Mouse (Mus musculus): ENCODE measurements around the gene Jph3.

Gene Jph3

GRCm38 (mm10) chr8:121730170-121730569 lies 747 bp downstream of the Jph3 start:
- no peak for DNase-seq (ENCODE audit: low read depth, low spot score)

- no peak for DNase-seq (ENCODE audit: low read depth, low spot score)
Measured at GRCm38 (mm10) chr8:121730646-121731045, 1.2 kb downstream of the Jph3 start.

GRCm38 (mm10) chr8:121731060-121731459 lies 1.6 kb downstream of the Jph3 start:
- no peak for DNase-seq (ENCODE audit: low read depth, low spot score)

GRCm38 (mm10) chr8:121731471-121732333 lies 2.3 kb downstream of the Jph3 start:
- DNase-seq (ENCODE audit: low read depth, low spot score) = no peak

GRCm38 (mm10) chr8:121732334-121732665 lies 2.9 kb downstream of the Jph3 start:
- no peak for DNase-seq (ENCODE audit: low read depth, low spot score)

GRCm38 (mm10) chr8:121734262-121734661 lies 4.8 kb downstream of the Jph3 start:
- DNase-seq (ENCODE audit: low read depth, low spot score) = no peak

GRCm38 (mm10) chr8:121736236-121736635 lies 6.8 kb downstream of the Jph3 start:
- DNase-seq (ENCODE audit: low read depth, low spot score) = no peak

GRCm38 (mm10) chr8:121740721-121741120 lies 11.3 kb downstream of the Jph3 start:
- no peak for DNase-seq (ENCODE audit: low read depth, low spot score)

- no peak for DNase-seq (ENCODE audit: low read depth, low spot score)
Measured at GRCm38 (mm10) chr8:121749501-121749900, 20.1 kb downstream of the Jph3 start.

GRCm38 (mm10) chr8:121750512-121750911 lies 21.1 kb downstream of the Jph3 start:
- DNase-seq (ENCODE audit: low read depth, low spot score) = no peak

GRCm38 (mm10) chr8:121751407-121751806 lies 22.0 kb downstream of the Jph3 start:
- DNase-seq (ENCODE audit: low read depth, low spot score) = peak; percentile 12

- DNase-seq (ENCODE audit: low read depth, low spot score) = no peak
Measured at GRCm38 (mm10) chr8:121758470-121758869, 29.0 kb downstream of the Jph3 start.

- no peak for DNase-seq (ENCODE audit: low read depth, low spot score)
Measured at GRCm38 (mm10) chr8:121760484-121760883, 31.1 kb downstream of the Jph3 start.

- DNase-seq (ENCODE audit: low read depth, low spot score) = no peak
Measured at GRCm38 (mm10) chr8:121761480-121761879, 32.1 kb downstream of the Jph3 start.

GRCm38 (mm10) chr8:121762999-121763699 lies 33.7 kb downstream of the Jph3 start:
- DNase-seq (ENCODE audit: low read depth, low spot score) = no peak

GRCm38 (mm10) chr8:121763700-121764013 lies 34.2 kb downstream of the Jph3 start:
- no peak for DNase-seq (ENCODE audit: low read depth, low spot score)

- DNase-seq (ENCODE audit: low read depth, low spot score) = peak; percentile 18
Measured at GRCm38 (mm10) chr8:121765594-121766138, 36.2 kb downstream of the Jph3 start.

- DNase-seq (ENCODE audit: low read depth, low spot score) = no peak
Measured at GRCm38 (mm10) chr8:121769095-121769494, 39.7 kb downstream of the Jph3 start.

GRCm38 (mm10) chr8:121769621-121770020 lies 40.2 kb downstream of the Jph3 start:
- DNase-seq (ENCODE audit: low read depth, low spot score) = no peak

- no peak for DNase-seq (ENCODE audit: low read depth, low spot score)
Measured at GRCm38 (mm10) chr8:121770845-121771752, 41.7 kb downstream of the Jph3 start.

GRCm38 (mm10) chr8:121773876-121774275 lies 44.5 kb downstream of the Jph3 start:
- DNase-seq (ENCODE audit: low read depth, low spot score) = no peak

- DNase-seq (ENCODE audit: low read depth, low spot score) = no peak
Measured at GRCm38 (mm10) chr8:121782493-121782892, 53.1 kb downstream of the Jph3 start.

All from skeletal muscle tissue, adult 2 months (tissue).